Mouse (Mus musculus): ENCODE measurements around the gene Gsdmc3.
"Not testable (repeated sequence)": the region's sequence is repeated elsewhere in the genome, so short reads cannot be mapped to it uniquely, and the experiment has no call there.

Gene Gsdmc3

DNA sequence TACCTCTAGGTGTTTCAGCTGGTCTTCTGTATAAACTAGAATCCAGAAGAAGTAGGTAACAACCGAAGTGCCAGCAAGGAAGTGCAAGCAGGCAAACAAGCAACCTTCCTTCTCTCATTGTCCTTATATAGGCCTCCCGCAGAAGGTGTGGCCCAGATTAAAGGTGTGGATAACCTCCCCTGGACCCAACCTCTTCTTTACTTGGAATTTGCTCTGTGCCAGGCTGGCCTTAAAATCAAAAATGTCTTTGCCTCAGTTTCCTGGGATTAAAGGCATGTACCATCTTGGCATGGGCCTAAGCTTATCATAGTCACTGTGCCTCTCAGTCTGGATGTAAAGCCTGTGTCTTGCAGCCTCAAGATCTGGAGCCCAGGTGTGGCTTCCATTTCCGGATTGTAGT, at the start of gene Gsdmc3:
Gene Gsdmc3, minus strand, starts transcription at position 101 of the 400 bp plus-strand sequence.
- DNase-seq (ENCODE audit: low spot score), result not testable (repeated sequence)

DNA sequence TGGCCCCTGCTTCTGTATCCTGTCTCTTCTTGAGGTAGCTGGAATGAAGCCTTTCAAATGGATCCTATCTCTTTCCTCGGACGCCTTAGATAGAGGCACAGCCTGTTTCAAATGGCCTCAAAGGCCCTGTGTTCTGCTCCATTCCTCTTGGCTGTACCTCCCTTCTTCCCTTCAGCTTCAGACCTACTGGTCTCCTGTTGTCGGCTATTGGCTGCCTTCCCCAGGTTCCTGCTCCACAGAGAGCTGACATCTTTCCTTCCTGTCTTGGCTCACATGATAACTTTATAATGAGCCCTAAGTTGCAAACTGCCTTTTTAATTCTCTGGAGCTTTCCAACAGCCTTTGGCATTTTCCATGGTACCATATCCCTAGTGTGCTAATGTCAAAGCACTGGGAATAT, 47.8 kb upstream of the Gsdmc3 start:
- DNase-seq (ENCODE audit: low spot score), result no peak

DNA sequence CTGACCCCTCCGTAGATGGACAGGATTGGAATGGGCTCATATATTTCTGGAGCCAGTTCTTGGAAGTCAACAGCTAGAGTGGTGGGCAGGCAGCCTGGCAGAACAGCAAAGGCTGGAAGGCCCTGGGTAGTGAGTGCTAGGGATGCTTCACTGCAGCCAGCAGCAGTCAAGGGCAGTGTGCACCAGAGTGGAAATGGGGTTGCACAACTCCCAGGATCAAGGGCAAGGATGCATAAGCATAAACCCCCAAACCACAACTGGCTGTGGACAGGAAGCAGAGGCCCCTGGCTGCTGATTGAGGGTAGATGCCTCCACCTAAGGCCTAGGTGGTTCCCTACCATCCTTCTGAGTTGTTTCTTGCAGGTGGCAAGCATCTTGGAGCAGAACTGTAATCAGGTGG, 46.1 kb upstream of the Gsdmc3 start:
- DNase-seq (ENCODE audit: low spot score), result no peak

DNA sequence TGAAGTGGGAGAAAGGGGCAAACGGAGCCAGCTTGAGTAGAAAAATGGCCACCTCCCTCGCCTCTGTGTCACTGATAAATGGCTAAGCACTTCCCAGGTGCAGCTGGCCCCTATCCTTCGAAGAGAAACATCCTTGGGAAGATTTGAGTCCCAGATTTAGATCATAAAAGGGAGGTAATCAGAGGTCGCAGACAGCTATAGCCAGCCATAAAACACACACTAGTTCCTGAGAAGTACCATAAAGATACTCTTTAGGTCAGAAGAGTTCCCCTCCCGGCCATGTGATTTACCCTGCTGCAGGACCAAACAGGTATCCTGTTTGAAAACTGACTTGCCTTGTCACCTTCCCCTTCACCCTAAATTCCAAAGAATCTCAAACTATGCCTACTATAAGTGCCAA, 43.3 kb upstream of the Gsdmc3 start:
- not testable (repeated sequence) for DNase-seq (ENCODE audit: low spot score)

DNA sequence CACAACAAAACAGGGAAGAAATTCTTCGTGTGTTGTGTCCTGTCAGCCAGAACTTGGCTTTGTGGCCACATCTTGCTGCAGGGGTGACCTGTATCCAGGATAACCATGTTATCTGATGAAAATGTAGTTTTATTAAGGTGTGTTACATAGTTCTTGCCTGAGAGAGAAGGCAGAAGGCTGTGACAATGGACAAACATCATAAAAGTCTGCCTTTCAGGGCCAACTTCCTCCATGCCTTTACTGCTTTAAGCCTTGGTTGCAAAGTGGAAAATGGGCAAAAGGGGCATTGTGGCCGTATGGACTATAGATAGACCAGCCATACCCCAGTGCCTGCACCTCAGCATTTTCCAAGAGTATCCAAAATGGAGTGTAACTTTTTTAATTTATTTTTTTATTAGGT, 41.4 kb upstream of the Gsdmc3 start:
- DNase-seq (ENCODE audit: low spot score), result not testable (repeated sequence)

DNA sequence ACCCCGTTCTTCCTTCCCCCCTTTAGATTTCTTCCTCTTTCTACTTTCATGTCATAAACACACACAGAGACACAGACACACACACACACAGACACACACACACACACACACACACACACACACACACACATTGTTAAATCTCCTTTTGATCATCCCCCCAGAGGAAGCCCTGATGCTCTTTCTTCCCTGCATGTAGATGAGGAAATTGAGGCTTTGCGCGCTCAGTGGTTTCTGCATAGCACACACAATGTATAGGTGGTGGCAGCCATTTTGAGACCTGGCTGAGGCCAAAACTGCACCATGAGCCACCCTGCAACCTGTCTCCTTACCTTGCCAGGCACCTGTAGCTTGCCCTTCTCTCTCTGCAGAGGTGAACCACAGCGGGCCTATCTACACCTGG, 38.2 kb upstream of the Gsdmc3 start:
- not testable (repeated sequence) for DNase-seq (ENCODE audit: low spot score)

- DNase-seq (ENCODE audit: low spot score), result not testable (repeated sequence)
Measured at GRCm38 (mm10) chr15:63912197-63912596, 33.8 kb upstream of the Gsdmc3 start, which contains the start of gene Gsdmc4. Gsdmc4 (minus strand) TSS chr15:63912297.

DNA sequence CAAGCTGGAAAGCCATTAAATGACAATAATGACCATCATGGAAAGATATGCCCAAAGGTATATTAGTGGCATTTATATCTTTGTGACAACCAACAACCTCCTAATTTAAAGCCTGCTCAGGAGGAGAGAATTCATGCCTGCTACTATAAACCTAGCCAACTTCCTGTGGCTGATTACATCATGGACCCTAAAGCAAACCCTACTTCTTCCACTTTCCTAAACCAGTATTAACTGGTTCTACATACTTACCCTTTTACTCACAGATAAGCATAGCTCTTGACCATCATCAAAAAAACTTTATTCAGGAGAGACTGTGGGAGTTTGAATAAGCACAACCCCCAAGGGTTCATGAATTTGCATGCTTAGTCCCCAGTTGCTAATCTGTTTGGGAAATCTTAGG, 31.5 kb upstream of the Gsdmc3 start:
- not testable (repeated sequence) for DNase-seq (ENCODE audit: low spot score)

DNA sequence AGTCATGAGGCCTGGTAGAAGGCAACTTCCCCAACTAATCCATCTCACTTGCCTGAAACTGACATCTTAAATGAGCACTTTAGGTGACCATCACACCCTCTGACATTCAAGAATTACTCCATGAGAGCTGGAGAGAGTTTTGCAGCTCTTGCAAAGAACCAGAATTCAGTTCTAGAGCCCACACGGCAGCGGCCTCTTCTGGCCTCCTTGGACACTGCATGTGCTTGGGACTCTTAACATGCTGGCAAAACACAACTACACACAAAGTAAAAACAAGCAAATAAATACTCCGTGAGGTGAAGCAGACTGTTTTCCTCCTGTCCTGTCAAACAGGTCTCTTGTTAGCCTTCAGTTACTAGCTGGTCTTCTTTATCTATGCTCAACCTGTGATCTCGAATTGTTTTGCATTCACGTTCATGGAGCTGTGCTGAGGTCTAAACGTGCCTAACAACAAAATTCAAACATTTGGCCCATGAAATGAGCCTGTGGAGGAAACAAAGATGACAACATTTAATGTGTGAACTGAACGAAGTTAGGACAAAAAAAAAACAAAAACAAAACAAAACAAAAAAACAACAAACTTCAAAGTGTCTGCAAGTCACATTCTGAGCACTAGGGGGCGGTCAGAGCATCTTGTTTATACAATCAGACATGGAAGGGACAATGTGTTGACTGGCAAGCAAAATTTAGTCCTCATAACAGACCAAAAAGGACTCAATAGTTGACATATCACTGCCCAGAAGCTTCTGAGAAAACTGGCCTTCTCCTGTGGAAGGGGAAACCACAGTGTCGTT, 17.4 kb upstream of the Gsdmc3 start:
- DNase-seq (ENCODE audit: low spot score), result peak; percentile 2

DNA sequence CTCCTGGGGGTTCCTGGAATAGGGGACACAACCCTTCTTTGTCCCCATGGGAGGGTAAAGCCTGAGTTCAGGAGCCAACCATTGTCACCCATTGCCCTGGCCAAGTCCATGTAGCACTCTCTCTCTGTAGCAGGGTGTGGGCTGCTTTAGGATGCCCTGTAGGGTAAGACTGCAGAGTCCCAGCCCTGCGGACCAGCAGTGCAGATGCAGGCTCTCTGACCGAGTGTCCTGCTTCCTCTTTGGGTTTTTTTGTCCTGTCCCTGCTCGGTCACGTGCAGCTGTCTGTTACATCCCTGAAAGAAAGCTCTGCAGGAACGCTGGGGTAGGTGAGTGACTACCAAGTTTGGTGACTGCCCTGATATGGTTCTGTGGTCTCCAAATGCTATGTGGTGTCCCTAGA, 10.1 kb upstream of the Gsdmc3 start:
- not testable (repeated sequence) for DNase-seq (ENCODE audit: low spot score)

GRCm38 (mm10) chr15:63887949-63888348, 9.6 kb upstream of the Gsdmc3 start:
- DNase-seq (ENCODE audit: low spot score), result not testable (repeated sequence)

DNA sequence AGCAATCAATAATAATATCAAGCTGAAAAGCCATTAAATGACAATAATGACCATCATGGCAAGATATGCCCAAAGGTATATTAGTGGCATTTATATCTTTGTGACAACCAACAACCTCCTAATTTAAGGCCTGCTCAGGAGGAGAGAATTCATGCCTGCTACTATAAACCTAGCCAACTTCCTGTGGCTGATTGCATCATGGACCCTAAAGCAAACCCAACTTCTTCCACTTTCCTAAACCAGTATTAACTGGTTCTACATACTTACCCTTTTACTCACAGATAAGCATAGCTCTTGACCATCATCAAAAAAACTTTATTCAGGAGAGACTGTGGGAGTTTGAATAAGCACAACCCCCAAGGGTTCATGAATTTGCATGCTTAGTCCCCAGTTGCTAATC, 2.2 kb downstream of the Gsdmc3 start:
- DNase-seq (ENCODE audit: low spot score), result not testable (repeated sequence)

DNA sequence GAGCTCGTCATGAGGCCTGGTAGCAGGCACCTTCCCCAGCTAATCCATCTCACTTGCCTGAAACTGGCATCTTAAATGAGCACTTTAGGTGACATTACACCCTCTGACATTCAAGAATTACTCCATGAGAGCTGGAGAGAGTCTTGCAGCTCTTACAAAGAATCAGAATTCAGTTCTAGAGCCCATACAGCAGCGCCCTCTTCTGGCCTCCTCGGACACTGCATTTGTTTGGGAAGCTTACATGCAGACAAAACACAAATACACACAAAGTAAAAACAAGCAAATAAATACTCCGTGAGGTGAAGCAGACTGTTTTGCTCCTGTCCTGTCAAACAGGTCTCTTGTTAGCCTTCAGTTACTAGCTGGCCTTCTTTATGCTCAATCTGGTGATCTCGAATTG, 16.4 kb downstream of the Gsdmc3 start:
- DNase-seq (ENCODE audit: low spot score), result not testable (repeated sequence)
